Mouse (Mus musculus): ENCODE data around the gene Nppa. TPM values are rescaled to one million over a fixed set of nuclear protein-coding genes. Genes with fewer than 3 reads are reported as not detected.
A peak's percentile ranks its signal among the peaks of the same experiment; 100 is the strongest.
"Not testable (repeated sequence)": the region's sequence is repeated elsewhere in the genome, so short reads cannot be mapped to it uniquely, and the experiment has no call there.

Gene Nppa
- total RNA-seq, 2 experiments from 2014 or later = not detected

- ATAC-seq (replicated peaks; ENCODE audit: low FRiP score, poor library complexity, severe bottlenecking) = peak; percentile 37; the same call in 1 of the 2 replicates
These were observed 7.9 kb downstream of the Nppa start for GRCm38 (mm10) chr4:148008412-148008811.

DNA sequence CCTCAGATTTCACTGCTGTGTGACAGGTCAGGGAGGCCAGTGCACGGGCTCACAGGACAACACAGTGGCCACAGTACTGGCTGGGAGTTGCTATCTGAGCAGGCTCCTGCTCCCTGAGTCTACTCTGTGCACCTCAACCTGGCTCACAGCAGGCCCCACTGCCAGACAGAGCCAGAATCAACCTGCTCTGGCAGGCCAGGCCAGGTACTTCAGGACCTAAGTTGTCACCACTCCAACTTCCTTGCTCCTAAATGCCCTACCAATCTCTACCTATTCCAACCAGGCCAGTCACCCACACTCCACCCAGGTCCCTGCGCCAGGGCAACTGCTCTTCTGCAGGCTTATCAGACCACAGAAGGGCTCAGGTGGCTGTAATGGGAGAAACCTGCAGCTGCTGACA lies 9.1 kb downstream of the Nppa start:
- no peak for ATAC-seq (replicated peaks; ENCODE audit: low FRiP score, poor library complexity, severe bottlenecking)

DNA sequence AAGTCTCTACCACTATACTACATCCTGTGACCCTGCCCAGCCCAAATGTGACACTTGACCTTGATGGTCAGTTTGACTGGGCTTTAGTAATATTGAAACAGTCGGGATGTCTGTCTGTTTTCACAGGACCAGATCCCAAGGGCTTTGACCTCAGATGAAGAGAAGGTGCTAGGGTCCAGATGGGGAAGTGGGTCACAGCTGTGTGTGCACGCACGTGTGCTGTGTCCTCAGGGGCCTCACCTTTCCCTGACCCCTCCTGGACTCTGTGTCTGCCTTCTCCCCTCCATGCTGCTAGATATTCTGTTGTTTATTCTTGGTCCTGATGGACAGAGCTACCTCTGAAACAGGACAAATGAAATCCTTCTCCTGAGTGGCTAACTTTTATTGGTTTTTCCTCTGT lies 10.8 kb downstream of the Nppa start:
- ATAC-seq (replicated peaks; ENCODE audit: low FRiP score, poor library complexity, severe bottlenecking) = no peak

- ATAC-seq (replicated peaks; ENCODE audit: low FRiP score, poor library complexity, severe bottlenecking) = no peak
These were observed 11.7 kb downstream of the Nppa start for GRCm38 (mm10) chr4:148012216-148012615.

- no peak for ATAC-seq (replicated peaks; ENCODE audit: low FRiP score, poor library complexity, severe bottlenecking)
These were observed 14.9 kb downstream of the Nppa start for GRCm38 (mm10) chr4:148015418-148015817.

- no peak for ATAC-seq (replicated peaks; ENCODE audit: low FRiP score, poor library complexity, severe bottlenecking)
These were observed 16.5 kb downstream of the Nppa start for GRCm38 (mm10) chr4:148016981-148017380.

DNA sequence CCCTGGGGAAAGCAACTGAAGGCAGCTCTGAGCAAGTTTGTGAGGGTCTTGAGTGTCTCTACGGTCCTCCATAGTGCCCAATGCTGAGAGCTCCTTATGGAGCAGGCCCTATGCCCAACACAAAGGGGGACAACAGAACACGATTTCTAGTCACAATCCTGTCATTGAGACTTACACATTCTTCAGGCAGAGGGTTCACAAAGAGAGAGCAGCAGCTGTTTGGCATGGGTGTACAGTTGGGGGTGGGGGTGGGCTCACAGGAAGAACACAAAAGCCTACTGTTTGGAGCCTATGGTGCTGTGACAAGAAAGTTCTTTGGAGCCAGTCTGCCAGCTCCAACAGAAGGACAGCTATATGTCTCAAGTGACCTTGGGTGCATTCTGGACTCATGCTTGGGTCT lies 17.9 kb downstream of the Nppa start:
- ATAC-seq (replicated peaks; ENCODE audit: low FRiP score, poor library complexity, severe bottlenecking) = no peak

GRCm38 (mm10) chr4:148024003-148024402 lies 23.5 kb downstream of the Nppa start:
- no peak for ATAC-seq (replicated peaks; ENCODE audit: low FRiP score, poor library complexity, severe bottlenecking)

GRCm38 (mm10) chr4:148029297-148029696 lies 28.8 kb downstream of the Nppa start:
- ATAC-seq (replicated peaks; ENCODE audit: low FRiP score, poor library complexity, severe bottlenecking) = no peak

- ATAC-seq (replicated peaks; ENCODE audit: low FRiP score, poor library complexity, severe bottlenecking) = no peak
These were observed 30.0 kb downstream of the Nppa start for GRCm38 (mm10) chr4:148030506-148030905.

- ATAC-seq (replicated peaks; ENCODE audit: low FRiP score, poor library complexity, severe bottlenecking) = no peak
These were observed 33.4 kb downstream of the Nppa start for GRCm38 (mm10) chr4:148033858-148034410.

DNA sequence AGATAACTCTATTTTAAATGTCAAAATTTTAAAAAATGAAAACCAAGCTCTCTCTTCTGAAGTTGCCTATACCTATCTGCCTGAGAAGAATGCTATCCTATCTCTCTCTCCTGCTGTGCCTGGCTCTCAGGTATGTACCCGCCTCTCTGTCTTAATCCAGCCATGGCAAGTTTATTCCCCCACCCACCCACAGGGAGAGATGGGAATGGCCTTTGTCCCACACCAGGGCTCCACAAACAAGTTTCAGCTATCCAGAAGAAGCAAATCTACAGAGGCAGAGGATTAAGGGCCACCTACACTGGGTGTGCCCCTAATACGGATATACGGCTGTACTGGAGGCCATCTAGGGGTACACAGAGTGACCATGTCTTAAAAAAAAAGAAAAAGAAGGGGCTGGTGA lies 34.9 kb downstream of the Nppa start:
- ATAC-seq (replicated peaks; ENCODE audit: low FRiP score, poor library complexity, severe bottlenecking) = no peak

- no peak for ATAC-seq (replicated peaks; ENCODE audit: low FRiP score, poor library complexity, severe bottlenecking)
These were observed 37.6 kb downstream of the Nppa start for GRCm38 (mm10) chr4:148038079-148038599.

DNA sequence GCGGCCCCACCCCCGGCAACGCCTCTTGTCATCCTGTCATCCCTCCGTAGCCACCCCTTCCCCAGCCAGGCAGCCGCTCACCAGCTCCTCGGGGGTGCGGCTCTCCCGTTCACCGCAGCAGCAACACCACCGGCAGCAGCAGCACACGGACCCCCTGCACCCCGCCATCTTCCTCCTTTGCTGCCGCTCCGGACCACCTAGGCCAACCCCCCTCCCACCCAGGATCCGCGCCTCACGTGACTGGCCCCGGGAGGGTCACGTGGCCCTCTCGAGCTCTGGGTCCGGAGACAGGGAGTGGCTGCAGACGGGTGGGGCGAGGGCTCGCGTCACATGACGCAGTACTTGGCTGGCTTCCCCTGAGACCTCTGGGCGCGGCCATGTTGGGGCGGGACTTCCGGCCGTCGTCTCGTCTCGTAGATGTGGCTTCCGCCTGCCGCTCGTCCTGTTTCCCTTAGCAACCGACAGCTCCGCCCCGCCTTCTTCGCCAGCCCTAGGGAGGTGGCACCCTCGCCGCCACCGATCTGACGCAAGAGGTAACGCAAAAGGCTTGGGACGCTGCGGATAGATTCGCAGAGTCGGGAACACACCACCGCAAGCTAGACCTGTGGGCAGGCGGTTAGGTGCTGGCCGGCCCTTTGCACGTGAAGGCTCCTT lies 38.2 kb downstream of the Nppa start, which contains the start of the genes Clcn6 and Mthfr:
TSS of gene Clcn6 (minus strand) at position 222 of the 654 bp plus-strand sequence.
TSS of gene Mthfr (plus strand) at position 478 of the 654 bp plus-strand sequence.
- ATAC-seq (replicated peaks; ENCODE audit: low FRiP score, poor library complexity, severe bottlenecking) = peak; percentile 85

DNA sequence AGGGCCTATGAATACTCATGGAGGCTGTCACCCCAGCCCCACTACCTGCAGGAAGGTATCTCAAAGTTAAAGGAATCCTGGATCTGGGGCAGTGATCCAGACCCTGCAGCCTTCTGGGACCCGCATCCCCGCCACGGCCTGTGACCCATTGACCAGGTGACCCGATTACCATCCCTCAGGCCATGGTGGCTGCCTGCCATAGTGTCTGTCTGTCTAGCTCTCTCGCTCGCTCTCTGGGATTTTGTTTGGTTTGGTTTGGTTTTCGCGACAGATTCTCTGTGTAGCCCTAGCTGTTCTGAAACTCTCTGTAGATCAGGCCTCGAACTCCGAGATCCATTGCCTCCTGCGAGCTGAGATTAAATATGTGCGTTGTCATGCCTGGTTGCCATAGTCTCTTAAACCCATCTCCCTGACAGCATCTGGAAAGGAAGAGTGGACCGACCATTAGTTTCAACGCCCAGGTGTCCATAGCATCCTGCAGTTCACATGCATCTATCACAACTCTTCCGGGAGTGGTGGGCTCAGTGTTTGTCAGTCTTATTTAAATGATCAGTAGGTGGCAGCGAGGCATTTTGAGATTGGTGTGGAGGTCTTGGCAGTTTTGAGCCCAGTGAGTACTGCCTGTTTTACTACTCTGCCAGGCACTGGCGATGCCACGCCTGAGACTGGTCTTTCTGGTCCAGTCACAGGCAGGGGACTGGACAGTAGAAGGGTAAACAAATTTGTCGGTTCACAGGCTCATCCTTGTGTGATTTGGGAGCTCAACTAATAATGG lies 38.9 kb downstream of the Nppa start:
- ATAC-seq (replicated peaks; ENCODE audit: low FRiP score, poor library complexity, severe bottlenecking) = peak; percentile 41

DNA sequence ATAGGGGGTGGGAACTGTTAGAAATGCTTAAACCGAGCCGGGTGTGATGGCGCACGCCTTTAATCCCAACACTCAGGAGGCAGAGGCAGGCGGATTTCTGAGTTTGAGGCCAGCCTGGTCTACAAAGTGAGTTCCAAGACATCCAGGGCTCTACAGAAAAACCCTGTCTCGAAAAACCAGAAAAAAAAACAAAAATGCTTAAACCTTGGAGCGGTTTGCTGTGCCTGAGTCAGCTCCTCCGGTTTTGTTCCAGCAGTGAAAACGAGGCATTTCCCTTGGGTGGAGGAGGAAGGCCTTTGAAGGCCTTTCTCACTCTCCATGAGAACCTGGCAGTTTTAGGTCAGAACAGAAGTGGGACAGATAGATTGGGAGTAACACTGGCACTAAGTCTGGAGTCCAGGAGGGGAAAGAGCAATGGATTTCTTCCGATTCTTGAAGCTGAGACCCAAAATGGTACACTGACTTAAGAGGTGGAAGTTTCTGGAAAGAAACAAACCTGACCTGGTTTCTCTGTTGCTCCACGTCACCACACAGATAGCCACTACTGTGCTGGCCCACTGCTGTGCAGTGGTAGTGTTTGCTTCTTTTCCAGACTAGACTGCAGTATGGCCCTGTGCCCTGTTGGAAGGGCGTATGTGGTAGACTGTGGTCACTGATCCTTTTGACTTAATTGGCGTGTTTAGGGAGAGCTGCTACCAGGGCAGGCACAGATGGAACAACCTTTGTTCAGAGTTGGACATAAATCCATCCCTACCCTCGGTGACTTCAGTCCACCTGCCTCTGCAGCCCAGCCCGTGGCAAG lies 39.7 kb downstream of the Nppa start:
- ATAC-seq (replicated peaks; ENCODE audit: low FRiP score, poor library complexity, severe bottlenecking) = no peak

- ATAC-seq (replicated peaks; ENCODE audit: low FRiP score, poor library complexity, severe bottlenecking) = peak; percentile 36; the same call in 1 of the 2 replicates
These were observed 40.5 kb downstream of the Nppa start for GRCm38 (mm10) chr4:148040933-148041610.

GRCm38 (mm10) chr4:148041611-148042191 lies 41.2 kb downstream of the Nppa start:
- no peak for ATAC-seq (replicated peaks; ENCODE audit: low FRiP score, poor library complexity, severe bottlenecking)

DNA sequence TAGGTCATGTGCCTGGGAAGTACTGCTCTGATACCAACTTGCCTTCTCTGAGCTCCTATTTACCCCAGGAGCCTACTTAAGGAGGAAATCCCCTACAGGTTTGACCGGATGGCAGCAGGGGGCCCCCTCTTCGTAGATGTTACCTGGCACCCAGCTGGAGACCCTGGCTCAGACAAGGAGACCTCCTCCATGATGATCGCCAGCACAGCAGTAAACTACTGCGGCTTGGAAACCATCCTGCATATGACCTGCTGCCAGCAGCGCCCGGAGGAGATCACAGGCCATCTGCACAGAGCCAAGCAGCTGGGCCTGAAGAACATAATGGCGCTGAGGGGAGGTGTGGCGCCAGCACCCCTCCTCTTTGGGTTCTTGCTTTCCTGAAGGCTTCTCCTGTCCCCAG lies 42.8 kb downstream of the Nppa start:
- not testable (repeated sequence) for ATAC-seq (replicated peaks; ENCODE audit: low FRiP score, poor library complexity, severe bottlenecking)

All from erythroblast, adult 5-6 weeks (primary cell).